Mouse (Mus musculus) E14TG2a.4 (cell line): ENCODE measurements around the gene Nmu.

ENCODE experiments used
- CTCF ChIP-seq: conservative IDR thresholded peaks from 2 replicates; pipeline ENCODE4 v1.5.1; 2014; ENCODE audit warnings: low read length
- POU5F1 ChIP-seq: IDR thresholded peaks from 2 replicates; pipeline ENCODE4 v1.6.1; 2014; ENCODE audit warnings: low read length, borderline replicate concordance

GRCm38 (mm10) chr5:76305616-76306015 lies 58.0 kb downstream of the Nmu start:
- TF ChIP-seq CTCF (no peak), POU5F1 (no peak)
